Mouse (Mus musculus) liver, postnatal 0 days (tissue): Measurements from ENCODE around the gene Hsd17b1.

Experiments used
- CTCF ChIP-seq: sonication (generic); IDR thresholded peaks from 2 replicates; pipeline ENCODE4 v1.5.1; 2016; ENCODE audit warnings: antibody characterized with exemption, low read depth
- EP300 ChIP-seq: IDR thresholded peaks from 2 replicates; pipeline ENCODE4 v1.6.1; 2016; ENCODE audit warnings: antibody characterized with exemption, low read depth, mild to moderate bottlenecking

- TF ChIP-seq EP300, result no peak
- no peak for TF ChIP-seq CTCF
These were observed 27.9 kb upstream of the Hsd17b1 start for GRCm38 (mm10) chr11:101050359-101050758.
